Mouse (Mus musculus) heart, postnatal 0 days (tissue): ENCODE data around the gene Defb36.

Experiments
- CTCF ChIP-seq: IDR thresholded peaks from 2 replicates; pipeline ENCODE4 v1.5.1; 2016; ENCODE audit warnings: antibody characterized with exemption, control low read depth, low read depth
- EP300 ChIP-seq: IDR thresholded peaks from 2 replicates; pipeline ENCODE4 v1.6.1; 2016; ENCODE audit warnings: antibody characterized with exemption, low read depth

GRCm38 (mm10) chr2:152604057-152604456 is at the start of gene Defb36:
- TF ChIP-seq CTCF (peak; percentile 47), EP300 (no peak)
